Comparison of ENCODE assay signal across 7 mouse cellular contexts in genomic region chr11:75631561-75632225, GRCm38 (mm10). TPM values are rescaled to one million over a fixed set of nuclear protein-coding genes. Genes with fewer than 3 reads are reported as not detected.
DNase-seq lines count a peak whose midpoint lies in the region; ATAC-seq and TF ChIP-seq lines count a peak whose summit lies in the region.

No protein-coding gene starts in this region.

- TF ChIP-seq CTCF in G1E (IDR thresholded peaks at IDR 0.05; ENCODE audit: low read depth, low read length): no peak

- peaks cover 68% of the 10 kb centered on the region for H3K36me3 ChIP-seq in G1E (replicated peaks)
- H3K36me3 ChIP-seq in forebrain, embryonic 10.5 days (replicated peaks): peaks cover 18% of the 10 kb centered on the region

- peaks cover 26% of the 10 kb centered on the region for H3K4me1 ChIP-seq in G1E (ENCODE audit: insufficient read depth, low read depth, low read length)
- peaks cover 28% of the 10 kb centered on the region for H3K4me1 ChIP-seq in forebrain, embryonic 10.5 days

- no peak overlapping the region for H3K27ac ChIP-seq in forebrain, embryonic 10.5 days

- no peaks in the 10 kb centered on the region for H3K27me3 ChIP-seq in G1E (ENCODE audit: insufficient read depth, low read length)
- H3K27me3 ChIP-seq in forebrain, embryonic 10.5 days (ENCODE audit: poor library complexity, severe bottlenecking): no peaks in the 10 kb centered on the region

- DNase-seq in B cell, adult 2 months: peak; percentile 62 to 63
- no peak for DNase-seq in G1E (ENCODE audit: low spot score)
- no peak for DNase-seq in forebrain, embryonic 10.5 days (ENCODE audit: extremely low spot score, low spot score)
- DNase-seq in kidney, adult 18-20 months: peak; percentile 62
- DNase-seq in lung, postnatal 10 days: peak; percentile 66
- peak; percentile 54 for DNase-seq in thymus, postnatal 25 days
- DNase-seq in layer of hippocampus, adult 11-12 months (ENCODE audit: low spot score): no peak

- no peak for ATAC-seq in G1E (ENCODE audit: extremely low read depth, insufficient number of reproducible peaks, low FRiP score, poor library complexity, severe bottlenecking)

- H3K4me3 ChIP-seq in G1E (ENCODE audit: low read depth, low read length): peak overlapping the region; percentile 91
- H3K4me3 ChIP-seq in forebrain, embryonic 10.5 days: peak overlapping the region; percentile 81

- H3K9me3 ChIP-seq in G1E (replicated peaks): no peaks in the 10 kb centered on the region
- no peaks in the 10 kb centered on the region for H3K9me3 ChIP-seq in forebrain, embryonic 10.5 days

- WGBS in forebrain, embryonic 10.5 days: 12% methylated on average over 13 of the region's 13 CpGs

RNA-seq across cellular contexts. Expression of gene Inpp5k, which starts 0.9 kb away (rescaled TPM):
- 42.2 and 56.7 TPM in 2 replicates for total RNA-seq in G1E (2014; fragmentation: Nextera tagmentation)
- total RNA-seq in G1E (2017): 26.0 and 29.9 TPM in 2 replicates
- polyA plus RNA-seq in G1E (2012): 29.8 and 40.2 TPM in 2 replicates
- polyA plus RNA-seq in forebrain, embryonic 10.5 days (2016; fragmentation: Nextera tagmentation; extraction: Ambion mirVana): 14.1 and 16.0 TPM in 2 replicates

RNA-seq across cellular contexts. Expression of gene Myo1c, which starts 18.6 kb away (rescaled TPM):
- total RNA-seq in G1E (2014; fragmentation: Nextera tagmentation) (29.3 and 35.0 TPM in 2 replicates), G1E (2017) (23.2 and 24.0 TPM in 2 replicates)
- polyA plus RNA-seq in G1E (2012): 25.6 and 38.6 TPM in 2 replicates
- 16.6 and 17.6 TPM in 2 replicates for polyA plus RNA-seq in forebrain, embryonic 10.5 days (2016; fragmentation: Nextera tagmentation; extraction: Ambion mirVana)

RNA-seq across cellular contexts. Expression of gene Pitpna, which starts 43.8 kb away (rescaled TPM):
- total RNA-seq in G1E (2014; fragmentation: Nextera tagmentation): 97.5 and 111 TPM in 2 replicates
- 33.0 and 43.2 TPM in 2 replicates for total RNA-seq in G1E (2017)
- polyA plus RNA-seq in G1E (2012): 24.5 and 32.3 TPM in 2 replicates
- polyA plus RNA-seq in forebrain, embryonic 10.5 days (2016; fragmentation: Nextera tagmentation; extraction: Ambion mirVana): 59.2 and 61.9 TPM in 2 replicates

RNA-seq across cellular contexts. Expression of gene Crk, which starts 47.4 kb away (rescaled TPM):
- total RNA-seq in G1E (2014; fragmentation: Nextera tagmentation) (44.1 and 45.6 TPM in 2 replicates), G1E (2017) (52.5 and 61.2 TPM in 2 replicates)
- polyA plus RNA-seq in G1E (2012): 98.0 and 129 TPM in 2 replicates
- polyA plus RNA-seq in forebrain, embryonic 10.5 days (2016; fragmentation: Nextera tagmentation; extraction: Ambion mirVana): 122 and 130 TPM in 2 replicates

Comparison
In these comparisons a context has a peak if more than half of its experiments do, and no peak if none do; other contexts are left out.
1. DNase-seq: peak in B cell, adult 2 months (2 of 2), kidney, adult 18-20 months (single experiment), lung, postnatal 10 days (single experiment) and thymus, postnatal 25 days (single experiment); none in G1E (single experiment), forebrain, embryonic 10.5 days (single experiment) and layer of hippocampus, adult 11-12 months (single experiment).